Mouse (Mus musculus) hindbrain, embryonic 12.5 days (tissue): ENCODE results near the gene Mapk8ip1. TPM values are rescaled to one million over a fixed set of nuclear protein-coding genes. Genes with fewer than 3 reads are reported as not detected.

Source experiments
- ATAC-seq: fragments of 200-750 bp; cut with Nextera tagmentation; 2 replicates; pipeline ENCODE4 v1.8.0; 2017; ENCODE audit warnings: moderate TSS enrichment; ENCODE audit not compliant: low FRiP score
- H3K27ac ChIP-seq: fragments of 300-500 bp; sonication (generic); 2 replicates; pipeline ENCODE4 v1.5.1; 2016; ENCODE audit warnings: mild to moderate bottlenecking
- H3K27me3 ChIP-seq: fragments of 300-500 bp; sonication (generic); 2 replicates; pipeline ENCODE4 v1.6.1; 2016; ENCODE audit warnings: mild to moderate bottlenecking
- H3K36me3 ChIP-seq: fragments of 300-500 bp; sonication (generic); 2 replicates; pipeline ENCODE4 v1.6.1; 2016; ENCODE audit warnings: mild to moderate bottlenecking
- H3K4me1 ChIP-seq: fragments of 300-500 bp; sonication (generic); 2 replicates; pipeline ENCODE4 v1.6.1; 2016
- H3K4me2 ChIP-seq: fragments of 300-500 bp; sonication (generic); replicated peaks from 2 replicates; pipeline ENCODE4 v1.6.1; 2016; ENCODE audit warnings: mild to moderate bottlenecking
- H3K4me3 ChIP-seq: fragments of 300-500 bp; sonication (generic); 2 replicates; pipeline ENCODE4 v1.5.1; 2016; ENCODE audit warnings: mild to moderate bottlenecking
- H3K9ac ChIP-seq: fragments of 300-500 bp; sonication (generic); 2 replicates; pipeline ENCODE4 v1.6.1; 2016; ENCODE audit warnings: mild to moderate bottlenecking, moderate library complexity
- H3K9me3 ChIP-seq: fragments of 300-500 bp; sonication (generic); replicated peaks from 2 replicates; pipeline ENCODE4 v1.6.1; 2016; ENCODE audit warnings: mild to moderate bottlenecking
- WGBS: fragments of 180-500 bp; shearing (Covaris S2); methylation state at CpG from one replicate; pipeline ENCODE4 v1.1.7; 2016; 5-methylcytosine and 5-hydroxymethylcytosine counted together
- polyA plus RNA-seq: library from polyadenylated mRNA; unstranded; fragments of >200 nt; fragmentation: Nextera tagmentation; extraction: Ambion mirVana; gene quantifications from 2 replicates; pipeline ENCODE4 v1.2.1, GENCODE M21; 2016

Mapk8ip1 gene
- polyA plus RNA-seq: 112 and 115 TPM in 2 replicates

DNA sequence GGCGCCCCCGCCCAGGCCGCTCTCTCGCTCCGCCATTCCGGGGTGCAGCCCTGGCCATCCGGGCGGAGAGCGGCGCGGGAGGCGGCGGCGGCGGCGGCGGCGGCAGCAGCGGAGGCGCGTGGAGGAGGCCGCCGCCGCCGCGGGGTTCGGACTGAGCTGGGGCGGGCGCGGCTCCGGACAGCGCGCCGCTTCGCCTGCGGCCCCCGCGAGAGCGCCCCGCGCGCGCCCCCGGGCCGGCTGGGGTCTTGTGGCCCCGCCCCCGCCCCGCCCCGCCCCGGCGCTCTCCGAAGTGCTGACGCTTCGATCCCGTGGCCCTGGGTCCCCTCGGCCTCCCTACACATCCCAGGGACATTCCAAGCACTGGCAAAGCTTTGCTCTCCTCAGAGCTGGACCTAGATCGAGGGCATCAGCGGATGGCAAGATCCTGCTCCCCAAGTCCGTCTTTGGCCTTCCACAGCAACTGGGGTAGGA lies at the start of gene Mapk8ip1:
Gene Mapk8ip1 (minus strand): TSS at position 173 of the 471 bp plus-strand sequence.
- ATAC-seq: peak; percentile 54
- 2% methylated on average over 41 of the region's 59 CpGs for WGBS
- H3K27me3 ChIP-seq: no peaks in the 10 kb centered on the region
- H3K4me3 ChIP-seq: peak within 1 kb of the TSS; percentile 85
- peak within 1 kb of the TSS; percentile 80 for H3K27ac ChIP-seq
- H3K9me3 ChIP-seq: no peaks in the 10 kb centered on the region
- H3K4me1 ChIP-seq: peaks cover 62% of the 10 kb centered on the region
- peaks cover 34% of the 10 kb centered on the region for H3K36me3 ChIP-seq
- H3K4me2 ChIP-seq: peak within 1 kb of the TSS; percentile 85
- peak within 1 kb of the TSS; percentile 93 for H3K9ac ChIP-seq

DNA sequence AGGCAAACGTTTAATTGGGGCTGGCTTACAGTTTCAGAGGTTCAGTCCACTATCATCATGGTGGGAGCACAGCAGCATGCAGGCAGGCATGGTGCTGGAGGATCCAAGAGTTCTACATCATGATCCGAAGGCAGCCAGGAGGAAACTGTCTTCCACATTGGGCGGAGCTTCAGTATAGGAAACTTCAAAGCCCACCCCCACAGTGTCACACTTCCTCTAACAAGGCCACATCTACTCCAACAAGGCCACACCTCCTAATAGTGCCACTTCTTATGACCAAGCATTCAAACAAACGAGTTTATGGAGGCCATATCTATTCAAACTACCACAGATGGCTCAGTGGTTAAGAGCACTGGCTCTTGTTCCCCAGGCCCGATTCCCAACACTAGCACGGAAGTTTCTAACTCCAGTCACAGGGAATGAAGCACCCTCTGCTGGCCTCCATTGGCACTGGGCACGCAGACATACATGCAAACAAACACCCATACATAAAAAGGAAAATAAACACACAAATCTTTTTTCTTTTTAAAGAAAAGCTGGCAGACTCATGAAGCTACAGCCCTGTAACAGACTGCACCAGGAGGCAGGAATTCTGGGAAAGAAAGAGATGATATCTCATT lies 46.2 kb upstream of the Mapk8ip1 start:
- Histone ChIP-seq H3K27me3 (no peaks in the 10 kb centered on the region), H3K9me3 (no peaks in the 10 kb centered on the region), H3K27ac (no peak overlapping the region), H3K36me3 (no peaks in the 10 kb centered on the region), H3K4me2 (no peak overlapping the region), H3K9ac (no peak overlapping the region), H3K4me1 (peaks cover 5% of the 10 kb centered on the region), H3K4me3 (no peak overlapping the region)
- 73% methylated on average over 7 of the region's 7 CpGs for WGBS
- ATAC-seq: no peak

DNA sequence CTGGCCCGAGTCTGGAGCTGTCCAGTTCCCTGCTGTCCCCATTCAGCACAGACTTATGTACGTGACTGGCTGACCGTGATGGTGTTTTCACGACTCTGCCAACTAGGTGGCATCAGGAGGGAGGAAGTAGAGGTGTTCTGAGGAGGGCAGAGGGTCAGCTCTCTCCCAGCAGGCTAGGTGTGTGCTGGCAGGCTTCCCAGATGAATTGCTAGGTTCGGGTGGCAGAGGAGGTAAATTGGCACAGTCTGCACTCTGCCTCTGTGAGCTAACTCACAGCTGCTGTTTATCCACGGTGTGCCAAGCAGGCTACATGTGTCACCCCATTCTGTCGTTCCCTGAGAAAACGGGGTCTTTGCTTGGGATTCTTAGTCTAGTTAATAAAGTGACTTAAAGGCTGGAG lies 45.6 kb upstream of the Mapk8ip1 start:
- no peak for ATAC-seq
- 77% methylated on average over 8 of the region's 8 CpGs for WGBS
- Histone ChIP-seq H3K4me3 (no peak overlapping the region), H3K4me2 (no peak overlapping the region), H3K27ac (no peak overlapping the region), H3K9me3 (no peaks in the 10 kb centered on the region), H3K27me3 (no peaks in the 10 kb centered on the region), H3K4me1 (peaks cover 5% of the 10 kb centered on the region; the same call in 1 of the 2 replicates), H3K9ac (no peak overlapping the region), H3K36me3 (no peaks in the 10 kb centered on the region)

DNA sequence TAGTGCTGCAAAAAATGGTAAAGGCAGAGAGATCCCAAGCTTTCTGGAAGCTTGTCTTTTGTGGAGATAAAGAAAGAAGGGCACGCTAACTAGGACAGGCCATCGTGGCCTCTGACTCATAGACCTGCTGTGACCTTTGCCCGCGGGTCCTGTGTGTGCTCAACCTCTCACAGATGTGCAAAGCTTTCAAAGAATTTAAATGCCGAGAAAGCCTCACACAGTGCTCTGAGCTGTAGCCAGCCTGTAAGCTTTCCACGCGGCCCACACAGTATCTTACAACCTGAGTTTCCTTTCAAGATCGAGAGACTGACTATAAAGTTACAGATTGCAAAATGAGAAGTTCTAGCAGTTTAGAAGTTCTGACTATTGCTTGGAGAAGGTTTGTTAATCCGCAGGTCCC lies 44.8 kb upstream of the Mapk8ip1 start:
- 37% methylated on average over 9 of the region's 9 CpGs for WGBS
- ATAC-seq: no peak

DNA sequence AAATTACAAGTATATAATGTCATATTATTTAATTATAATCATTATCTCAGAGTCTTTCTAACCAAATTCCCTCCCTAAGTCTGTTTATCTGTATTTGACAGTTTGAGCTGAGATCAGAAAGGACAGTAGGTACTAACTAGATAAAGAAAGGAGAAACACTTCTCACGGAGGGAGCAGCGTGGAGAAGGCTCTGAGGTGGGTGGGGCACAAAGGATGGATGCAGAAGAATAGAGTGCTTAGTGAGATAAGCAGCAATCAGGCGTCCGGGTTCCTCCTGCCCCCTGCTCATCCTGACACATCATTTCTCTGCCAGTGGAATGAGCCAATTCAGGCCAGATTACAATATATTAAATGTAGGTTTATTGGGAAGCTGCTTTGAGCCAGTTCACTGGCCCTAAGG lies 43.3 kb upstream of the Mapk8ip1 start:
- Histone ChIP-seq H3K27ac (no peak overlapping the region), H3K9ac (no peak overlapping the region), H3K4me2 (no peak overlapping the region), H3K4me3 (no peak overlapping the region), H3K36me3 (no peaks in the 10 kb centered on the region), H3K27me3 (peaks cover 3% of the 10 kb centered on the region; the same call in 1 of the 2 replicates), H3K4me1 (peaks cover 3% of the 10 kb centered on the region; the same call in 1 of the 2 replicates), H3K9me3 (no peaks in the 10 kb centered on the region)
- 60% methylated on average over 4 of the region's 4 CpGs for WGBS
- ATAC-seq: no peak

More for the DNA sequence above, 44.8 kb upstream of the Mapk8ip1 start:
- Histone ChIP-seq H3K36me3 (no peaks in the 10 kb centered on the region), H3K27me3 (no peaks in the 10 kb centered on the region), H3K4me2 (no peak overlapping the region), H3K4me1 (peaks cover 5% of the 10 kb centered on the region; the same call in 1 of the 2 replicates), H3K9me3 (no peaks in the 10 kb centered on the region), H3K27ac (no peak overlapping the region), H3K4me3 (no peak overlapping the region), H3K9ac (no peak overlapping the region; the same call in 1 of the 2 replicates)

DNA sequence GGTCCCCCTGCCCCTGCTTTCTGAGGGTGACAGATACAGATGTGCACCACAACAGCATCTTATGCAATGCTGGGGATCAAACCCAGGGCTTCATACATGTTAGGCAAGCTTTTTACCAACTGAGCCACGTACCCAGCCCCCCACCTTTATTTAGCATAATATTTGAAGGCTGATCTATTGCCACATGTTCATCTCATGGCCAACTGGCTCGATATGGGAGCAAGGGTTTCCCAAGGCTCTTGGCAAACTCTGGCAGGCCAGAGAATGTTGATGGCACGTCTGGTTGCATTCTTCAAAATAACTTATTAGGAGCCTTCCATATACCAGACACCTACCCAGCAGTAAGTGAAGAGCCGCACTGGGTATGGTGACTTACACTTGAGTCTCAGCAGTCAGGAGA lies 42.2 kb upstream of the Mapk8ip1 start:
- no peak for ATAC-seq
- no peak overlapping the region for H3K4me3 ChIP-seq
- WGBS: 82% methylated on average over 4 of the region's 4 CpGs

DNA sequence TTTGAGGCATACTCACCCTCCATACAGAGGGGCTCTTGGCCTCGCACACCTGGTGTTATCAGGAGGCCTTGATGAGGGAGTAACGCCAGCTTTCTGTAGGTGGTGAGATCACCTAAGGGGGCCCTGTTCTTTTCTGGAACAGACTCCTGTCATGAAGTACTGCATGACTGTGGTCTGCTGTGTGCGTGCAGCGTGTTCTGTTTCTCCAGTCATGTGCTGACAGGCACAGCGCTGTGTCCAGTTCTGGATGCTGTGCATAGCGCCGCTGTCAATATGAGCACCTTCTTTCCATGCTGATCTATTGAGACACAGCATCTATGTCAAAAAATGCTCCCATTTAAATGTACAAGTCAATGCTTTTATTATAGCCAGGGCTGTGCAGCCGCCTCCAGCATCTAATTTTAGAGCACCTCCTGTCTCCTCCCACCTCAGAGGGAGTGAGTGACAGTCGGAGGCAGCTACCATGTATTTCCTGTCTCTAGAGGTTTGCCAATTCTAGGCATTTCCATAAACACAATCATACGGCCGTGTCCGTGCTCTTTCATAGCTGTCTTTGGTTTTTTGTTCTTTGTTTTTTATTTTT lies 41.4 kb upstream of the Mapk8ip1 start:
- peak overlapping the region; percentile 62; the same call in 1 of the 2 replicates for H3K27ac ChIP-seq
- H3K36me3 ChIP-seq: no peaks in the 10 kb centered on the region
- H3K9ac ChIP-seq: no peak overlapping the region
- H3K27me3 ChIP-seq: peaks cover 3% of the 10 kb centered on the region; the same call in 1 of the 2 replicates
- peak; percentile 59; the same call in 1 of the 2 replicates for ATAC-seq
- peaks cover 3% of the 10 kb centered on the region; the same call in 1 of the 2 replicates for H3K4me1 ChIP-seq
- H3K4me2 ChIP-seq: no peak overlapping the region
- WGBS: 75% methylated on average over 12 of the region's 12 CpGs
- no peak overlapping the region for H3K4me3 ChIP-seq
- no peaks in the 10 kb centered on the region for H3K9me3 ChIP-seq

More for the DNA sequence above, 42.2 kb upstream of the Mapk8ip1 start:
- no peaks in the 10 kb centered on the region for H3K9me3 ChIP-seq
- H3K36me3 ChIP-seq: no peaks in the 10 kb centered on the region
- H3K9ac ChIP-seq: no peak overlapping the region
- no peak overlapping the region for H3K4me2 ChIP-seq
- H3K27ac ChIP-seq: no peak overlapping the region
- H3K4me1 ChIP-seq: peaks cover 3% of the 10 kb centered on the region; the same call in 1 of the 2 replicates
- peaks cover 3% of the 10 kb centered on the region; the same call in 1 of the 2 replicates for H3K27me3 ChIP-seq

DNA sequence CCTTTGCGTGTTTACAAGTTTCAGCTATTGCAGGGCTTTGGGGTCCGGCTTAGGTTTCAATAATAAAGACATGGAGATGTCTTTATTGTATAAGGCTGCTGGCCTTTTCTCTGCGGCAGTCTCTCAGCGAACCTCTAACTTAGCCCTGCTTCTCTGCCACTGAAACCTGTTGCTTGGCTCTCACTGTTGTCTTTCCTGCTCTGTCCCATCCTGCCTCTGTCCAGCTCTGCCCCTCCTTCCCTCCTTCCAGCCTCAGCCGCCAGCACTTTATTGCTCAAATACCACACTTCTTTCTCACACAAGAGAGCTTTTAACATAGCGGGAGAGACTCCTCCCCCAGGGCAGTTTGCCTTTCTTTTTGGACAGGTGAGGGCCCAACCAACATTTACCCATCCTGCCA lies 39.4 kb upstream of the Mapk8ip1 start:
- WGBS: 68% methylated on average over 6 of the region's 6 CpGs
- H3K4me3 ChIP-seq: no peak overlapping the region
- H3K27me3 ChIP-seq: peaks cover 4% of the 10 kb centered on the region; the same call in 1 of the 2 replicates
- ATAC-seq: no peak
- H3K4me1 ChIP-seq: peaks cover 3% of the 10 kb centered on the region; the same call in 1 of the 2 replicates
- H3K36me3 ChIP-seq: no peaks in the 10 kb centered on the region
- no peak overlapping the region for H3K27ac ChIP-seq
- no peaks in the 10 kb centered on the region for H3K9me3 ChIP-seq
- H3K9ac ChIP-seq: no peak overlapping the region
- H3K4me2 ChIP-seq: no peak overlapping the region

DNA sequence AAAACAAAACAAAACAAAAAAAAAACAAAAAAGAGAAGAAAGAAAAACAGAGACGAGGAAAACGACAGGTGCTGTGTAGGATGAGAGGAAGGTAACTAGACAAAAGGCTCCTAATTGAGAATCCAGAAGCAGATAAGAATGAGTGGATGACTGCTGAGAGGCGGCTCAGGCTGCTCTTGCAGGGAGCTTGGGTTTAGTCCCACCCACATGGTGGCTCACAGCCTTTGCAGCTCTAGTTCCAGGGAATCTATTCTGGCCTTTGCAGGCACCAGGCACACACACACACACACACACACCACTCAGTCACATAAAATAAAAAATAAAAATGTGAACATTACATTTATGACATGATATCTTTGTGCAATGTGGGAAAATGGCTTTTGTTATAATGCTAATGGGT lies 37.5 kb upstream of the Mapk8ip1 start:
- no peaks in the 10 kb centered on the region for H3K36me3 ChIP-seq
- no peak overlapping the region for H3K4me3 ChIP-seq
- peaks cover 8% of the 10 kb centered on the region; the same call in 1 of the 2 replicates for H3K27me3 ChIP-seq
- no peaks in the 10 kb centered on the region for H3K9me3 ChIP-seq
- no peak overlapping the region for H3K27ac ChIP-seq
- 69% methylated on average over 3 of the region's 3 CpGs for WGBS
- no peak for ATAC-seq
- H3K9ac ChIP-seq: no peak overlapping the region
- H3K4me2 ChIP-seq: no peak overlapping the region
- H3K4me1 ChIP-seq: peaks cover 12% of the 10 kb centered on the region

DNA sequence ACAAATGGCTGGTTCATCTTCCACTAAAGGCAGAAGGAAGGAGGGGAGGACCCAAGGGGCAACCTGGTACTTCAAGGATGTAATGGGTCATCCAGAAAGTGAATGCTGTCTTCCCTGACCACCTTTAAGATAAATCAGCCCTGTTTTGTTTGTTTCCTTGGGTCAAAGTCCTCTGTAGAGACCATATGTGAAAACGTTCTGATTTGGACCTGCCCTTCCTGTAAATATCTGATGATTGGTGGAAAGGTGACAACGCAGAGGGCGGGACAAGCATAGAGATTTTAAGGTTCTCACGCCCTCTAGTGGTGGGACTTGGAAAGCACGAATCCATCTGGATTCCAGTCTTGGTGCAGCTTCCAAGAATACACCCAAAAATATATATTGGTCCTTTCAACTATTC lies 36.8 kb upstream of the Mapk8ip1 start:
- H3K4me1 ChIP-seq: peaks cover 17% of the 10 kb centered on the region
- H3K9me3 ChIP-seq: no peaks in the 10 kb centered on the region
- H3K36me3 ChIP-seq: no peaks in the 10 kb centered on the region
- peak overlapping the region; percentile 37 for H3K4me2 ChIP-seq
- no peak overlapping the region for H3K27ac ChIP-seq
- H3K9ac ChIP-seq: no peak overlapping the region
- no peak for ATAC-seq
- peaks cover 8% of the 10 kb centered on the region; the same call in 1 of the 2 replicates for H3K27me3 ChIP-seq
- no peak overlapping the region for H3K4me3 ChIP-seq
- WGBS: 0% methylated on average over 5 of the region's 5 CpGs

DNA sequence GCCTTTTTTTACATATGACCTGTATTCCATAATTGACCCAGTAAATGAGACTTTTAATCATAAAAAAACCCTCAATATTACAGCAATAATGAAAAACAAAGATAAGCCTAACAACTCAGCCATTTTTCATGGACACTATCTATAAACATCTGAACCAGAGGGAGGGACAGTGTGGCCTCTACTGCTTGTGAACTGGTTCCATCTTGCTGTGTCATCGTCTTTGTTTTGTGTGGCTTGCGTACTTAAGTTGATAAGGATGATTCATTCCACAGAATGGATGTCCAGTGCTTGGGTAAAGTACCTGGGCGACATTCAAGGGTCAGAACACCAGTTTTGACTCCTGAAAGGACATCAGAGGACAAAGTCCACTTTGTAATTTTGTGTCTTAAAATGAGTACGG lies 36.3 kb upstream of the Mapk8ip1 start:
- no peaks in the 10 kb centered on the region for H3K36me3 ChIP-seq
- no peak overlapping the region for H3K4me3 ChIP-seq
- ATAC-seq: no peak
- no peak overlapping the region for H3K27ac ChIP-seq
- peaks cover 8% of the 10 kb centered on the region; the same call in 1 of the 2 replicates for H3K27me3 ChIP-seq
- 78% methylated on average over 4 of the region's 4 CpGs for WGBS
- no peak overlapping the region for H3K4me2 ChIP-seq
- peaks cover 20% of the 10 kb centered on the region for H3K4me1 ChIP-seq
- no peaks in the 10 kb centered on the region for H3K9me3 ChIP-seq
- no peak overlapping the region for H3K9ac ChIP-seq

DNA sequence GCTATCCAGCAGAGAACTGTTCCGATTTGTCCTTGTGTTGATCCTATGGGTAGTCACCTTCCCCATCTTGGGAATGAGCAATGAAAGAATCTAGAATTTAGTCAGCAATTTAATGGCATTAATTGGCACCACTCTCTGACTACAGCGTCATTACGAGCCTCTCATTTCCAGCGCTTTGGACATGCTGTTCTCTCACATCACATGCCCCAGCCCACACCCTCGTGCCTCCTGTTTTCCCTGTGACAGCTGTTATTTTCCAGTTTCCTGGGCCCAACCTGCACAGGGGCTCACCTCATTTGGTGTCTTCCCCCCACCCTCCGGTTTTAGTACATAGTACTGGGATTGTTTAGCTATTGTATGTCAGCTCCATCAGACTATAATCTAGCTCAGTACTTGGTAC lies 34.0 kb upstream of the Mapk8ip1 start:
- WGBS: 61% methylated on average over 6 of the region's 6 CpGs
- H3K4me1 ChIP-seq: peaks cover 39% of the 10 kb centered on the region
- no peaks in the 10 kb centered on the region for H3K36me3 ChIP-seq
- no peak for ATAC-seq
- no peaks in the 10 kb centered on the region for H3K9me3 ChIP-seq
- no peak overlapping the region for H3K4me3 ChIP-seq
- 0 out of 2 replicates have a peak overlapping the region, but pooled peaks have one; percentile 89 for H3K4me2 ChIP-seq
- no peak overlapping the region for H3K27ac ChIP-seq
- no peak overlapping the region for H3K9ac ChIP-seq
- peaks cover 8% of the 10 kb centered on the region; the same call in 1 of the 2 replicates for H3K27me3 ChIP-seq
